Mouse (Mus musculus) embryonic facial prominence, embryonic 11.5 days (tissue): Measurements from ENCODE around the gene Taf3. TPM values are rescaled to one million over a fixed set of nuclear protein-coding genes. Genes with fewer than 3 reads are reported as not detected.

Experiments
- ATAC-seq: fragments of 200-750 bp; cut with Nextera tagmentation; replicated peaks from 2 replicates; pipeline ENCODE4 v1.8.0; 2017; ENCODE audit warnings: low read depth; ENCODE audit not compliant: insufficient number of reproducible peaks, low FRiP score, low TSS enrichment
- DNase-seq: peaks from one replicate; pipeline ENCODE4 v3.0.0-alpha.2; 2015; ENCODE audit warnings: low spot score
- H3K27ac ChIP-seq: fragments of 300-500 bp; sonication (generic); replicated peaks from 2 replicates; pipeline ENCODE4 v1.5.1; 2014; ENCODE audit warnings: mild to moderate bottlenecking, low read depth, low read length, control low read depth
- H3K27me3 ChIP-seq: fragments of 300-500 bp; sonication (generic); 2 replicates; pipeline ENCODE4 v1.6.1; 2014; ENCODE audit warnings: mild to moderate bottlenecking, low read length, moderate library complexity, mixed read lengths; ENCODE audit not compliant: control insufficient read depth, insufficient read depth
- H3K36me3 ChIP-seq: fragments of 300-500 bp; sonication (generic); replicated peaks from 2 replicates; pipeline ENCODE4 v1.6.1; 2014; ENCODE audit warnings: low read depth, mild to moderate bottlenecking, low read length, moderate library complexity, mixed read lengths; ENCODE audit not compliant: control insufficient read depth, insufficient read depth
- H3K4me1 ChIP-seq: fragments of 300-500 bp; sonication (generic); 2 replicates; pipeline ENCODE4 v1.6.1; 2014; ENCODE audit warnings: low read length, mixed read lengths; ENCODE audit not compliant: control insufficient read depth, insufficient read depth
- H3K4me2 ChIP-seq: fragments of 300-500 bp; sonication (generic); 2 replicates; pipeline ENCODE4 v1.6.1; 2014; ENCODE audit warnings: low read depth, mild to moderate bottlenecking, control low read depth, low read length, moderate library complexity
- H3K4me3 ChIP-seq: fragments of 300-500 bp; sonication (generic); 2 replicates; pipeline ENCODE4 v1.5.1; 2014; ENCODE audit warnings: low read depth, low read length, control low read depth
- H3K9ac ChIP-seq: fragments of 300-500 bp; sonication (generic); replicated peaks from 2 replicates; pipeline ENCODE4 v1.6.1; 2014; ENCODE audit warnings: mild to moderate bottlenecking, control low read depth, low read length
- H3K9me3 ChIP-seq: fragments of 300-500 bp; sonication (generic); replicated peaks from 2 replicates; pipeline ENCODE4 v1.6.1; 2016; ENCODE audit warnings: mild to moderate bottlenecking, low read length, inconsistent platforms, mixed read lengths; ENCODE audit not compliant: control insufficient read depth
- WGBS: fragments of 180-500 bp; shearing (Covaris S2); extraction: QIAGEN DNeasy Blood & Tissue Kit; methylation state at CpG from one replicate; pipeline ENCODE4 v1.1.7; 2014; 5-methylcytosine and 5-hydroxymethylcytosine counted together
- polyA plus RNA-seq: library from polyadenylated mRNA; unstranded; fragments of >200 nt; fragmentation: Nextera tagmentation; extraction: Ambion mirVana; gene quantifications from 2 replicates; pipeline ENCODE4 v1.2.1, GENCODE M21; 2014

The Taf3 gene
- polyA plus RNA-seq, 1 experiment from 2014 or later: 16.4 TPM

GRCm38 (mm10) chr2:10076675-10077074 is 28.3 kb upstream of the Taf3 start:
- WGBS: 90% methylated on average over 8 of the region's 8 CpGs

GRCm38 (mm10) chr2:10074470-10074869 is 26.1 kb upstream of the Taf3 start:
- H3K4me3 ChIP-seq: no peak overlapping the region
- no peak for ATAC-seq
- 81% methylated on average over 7 of the region's 7 CpGs for WGBS
- no peaks in the 10 kb centered on the region; the same call in 1 of the 2 replicates for H3K36me3 ChIP-seq
- no peak for DNase-seq
- H3K4me2 ChIP-seq: no peak overlapping the region
- no peaks in the 10 kb centered on the region for H3K9me3 ChIP-seq
- no peaks in the 10 kb centered on the region for H3K27me3 ChIP-seq
- H3K9ac ChIP-seq: no peak overlapping the region
- H3K27ac ChIP-seq: no peak overlapping the region
- H3K4me1 ChIP-seq: no peaks in the 10 kb centered on the region; the same call in none of the 2 replicates

More at GRCm38 (mm10) chr2:10076675-10077074, 28.3 kb upstream of the Taf3 start:
- Histone ChIP-seq H3K4me2 (no peak overlapping the region), H3K27me3 (no peaks in the 10 kb centered on the region), H3K9me3 (no peaks in the 10 kb centered on the region), H3K27ac (no peak overlapping the region), H3K9ac (no peak overlapping the region), H3K36me3 (no peaks in the 10 kb centered on the region; the same call in 1 of the 2 replicates), H3K4me1 (no peaks in the 10 kb centered on the region; the same call in none of the 2 replicates), H3K4me3 (no peak overlapping the region)
- ATAC-seq (no peak), DNase-seq (no peak)

- no peaks in the 10 kb centered on the region; the same call in 1 of the 2 replicates for H3K36me3 ChIP-seq
- ATAC-seq (no peak), DNase-seq (no peak)
- H3K27ac ChIP-seq: no peak overlapping the region
- WGBS: 92% methylated on average over 7 of the region's 7 CpGs
- H3K9ac ChIP-seq: no peak overlapping the region
- no peak overlapping the region for H3K4me3 ChIP-seq
- H3K9me3 ChIP-seq: no peaks in the 10 kb centered on the region
- H3K4me2 ChIP-seq: no peak overlapping the region
- no peaks in the 10 kb centered on the region for H3K27me3 ChIP-seq
- no peaks in the 10 kb centered on the region for H3K4me1 ChIP-seq
Measured at GRCm38 (mm10) chr2:10071751-10072150, 23.4 kb upstream of the Taf3 start.

- WGBS: 84% methylated on average over 5 of the region's 5 CpGs
- H3K27ac ChIP-seq: no peak overlapping the region
- ATAC-seq (no peak), DNase-seq (no peak)
- H3K27me3 ChIP-seq: no peaks in the 10 kb centered on the region
- no peak overlapping the region for H3K9ac ChIP-seq
- H3K4me2 ChIP-seq: no peak overlapping the region
- peaks cover 6% of the 10 kb centered on the region for H3K36me3 ChIP-seq
- H3K4me3 ChIP-seq: no peak overlapping the region
- no peaks in the 10 kb centered on the region for H3K9me3 ChIP-seq
- H3K4me1 ChIP-seq: no peaks in the 10 kb centered on the region
Measured at GRCm38 (mm10) chr2:10058836-10059235, 10.4 kb upstream of the Taf3 start.

- Histone ChIP-seq H3K9ac (no peak overlapping the region), H3K4me3 (no peak overlapping the region), H3K36me3 (peaks cover 6% of the 10 kb centered on the region), H3K27me3 (no peaks in the 10 kb centered on the region), H3K9me3 (no peaks in the 10 kb centered on the region), H3K4me2 (no peak overlapping the region), H3K4me1 (no peaks in the 10 kb centered on the region), H3K27ac (no peak overlapping the region)
- WGBS: 90% methylated on average over 1 of the region's 1 CpGs
- DNase-seq: no peak
- no peak for ATAC-seq
Measured at GRCm38 (mm10) chr2:10051996-10052395, 3.6 kb upstream of the Taf3 start.

DNA sequence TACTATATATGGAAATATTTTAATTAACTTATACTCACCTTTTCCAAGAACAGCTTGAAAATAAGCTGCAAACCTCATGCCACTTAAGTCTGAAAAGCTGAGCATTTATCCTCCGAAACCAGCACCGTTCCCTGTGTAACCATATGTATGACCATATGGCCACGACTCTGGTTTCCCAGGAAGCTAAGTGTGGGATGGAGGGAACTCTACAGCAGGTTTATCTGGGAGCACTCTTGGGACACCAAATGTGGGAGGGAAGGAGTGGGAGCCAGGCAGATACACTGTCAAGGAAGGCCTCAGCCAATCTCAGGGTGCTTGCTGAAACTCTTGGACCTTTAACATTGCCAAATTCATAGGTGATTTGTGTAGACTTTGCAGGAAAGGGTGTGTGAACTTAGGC is 2.5 kb upstream of the Taf3 start:
- Histone ChIP-seq H3K36me3 (no peaks in the 10 kb centered on the region), H3K4me3 (no peak overlapping the region), H3K4me1 (no peaks in the 10 kb centered on the region), H3K27ac (no peak overlapping the region), H3K4me2 (no peak overlapping the region), H3K27me3 (no peaks in the 10 kb centered on the region), H3K9ac (no peak overlapping the region), H3K9me3 (no peaks in the 10 kb centered on the region)
- DNase-seq: no peak
- ATAC-seq: no peak
- WGBS: 91% methylated on average over 3 of the region's 3 CpGs

GRCm38 (mm10) chr2:10049456-10049855 is 1.1 kb upstream of the Taf3 start:
- Histone ChIP-seq H3K4me1 (no peaks in the 10 kb centered on the region), H3K36me3 (no peaks in the 10 kb centered on the region), H3K4me2 (peak overlapping the region; percentile 52), H3K4me3 (peak overlapping the region; percentile 96), H3K9me3 (no peaks in the 10 kb centered on the region), H3K9ac (no peak overlapping the region), H3K27me3 (no peaks in the 10 kb centered on the region), H3K27ac (no peak overlapping the region)
- no peak for DNase-seq
- 13% methylated on average over 10 of the region's 10 CpGs for WGBS
- ATAC-seq: no peak

DNA sequence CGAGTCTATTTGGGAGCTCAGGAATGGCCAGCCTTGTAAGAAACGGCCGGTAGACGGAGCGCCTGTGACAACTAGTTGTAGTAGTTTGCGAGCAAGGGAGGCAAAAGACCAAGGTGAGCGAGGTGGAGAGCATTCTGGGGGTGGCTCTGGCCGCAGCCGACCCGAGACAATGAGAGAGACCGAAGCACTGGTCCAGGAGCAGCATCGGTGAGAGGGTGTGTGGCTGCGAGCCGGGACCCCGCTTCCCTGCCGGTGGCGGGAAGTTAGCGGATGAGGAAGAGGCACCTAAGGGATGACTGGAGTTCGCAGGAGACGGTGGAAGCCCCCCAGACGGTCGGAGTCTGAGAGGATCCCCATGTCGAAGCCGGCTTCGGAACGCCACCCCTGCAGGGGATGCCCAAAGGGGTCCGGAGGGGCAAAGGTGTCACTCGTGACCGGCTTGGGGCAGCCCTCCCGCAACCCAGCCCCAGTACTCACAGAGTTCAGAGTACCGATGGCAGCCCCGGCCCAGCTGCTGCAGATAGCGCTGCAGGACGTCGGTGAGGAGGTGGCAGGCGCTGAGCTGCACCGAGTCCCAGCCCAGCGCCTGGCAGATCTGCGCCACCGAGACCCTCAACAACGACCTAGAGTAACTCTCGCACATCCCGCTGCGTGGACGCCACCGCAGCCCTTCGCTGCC is 499 bp downstream of the Taf3 start:
- peak overlapping the region; percentile 78 for H3K4me2 ChIP-seq
- no peaks in the 10 kb centered on the region for H3K9me3 ChIP-seq
- H3K4me3 ChIP-seq: peak overlapping the region; percentile 96
- under 1% methylated on average over 47 of the region's 47 CpGs for WGBS
- DNase-seq (peak; percentile 42), ATAC-seq (peak; percentile 69; the same call in 1 of the 2 replicates)
- H3K27ac ChIP-seq: 0 out of 2 replicates have a peak overlapping the region, but pooled peaks have one; percentile 41
- no peaks in the 10 kb centered on the region for H3K27me3 ChIP-seq
- H3K9ac ChIP-seq: peak overlapping the region; percentile 85
- no peaks in the 10 kb centered on the region for H3K36me3 ChIP-seq
- H3K4me1 ChIP-seq: no peaks in the 10 kb centered on the region
